Mouse (Mus musculus) thymus, adult 2 months (tissue): ENCODE results near the gene Abcc12. TPM values are rescaled to one million over a fixed set of nuclear protein-coding genes. Genes with fewer than 3 reads are reported as not detected.

Experiments used
- DNase-seq: peaks from one replicate; pipeline ENCODE4 v3.0.0; 2021
- H3K27ac ChIP-seq: fragments of 200-500 bp; 2 replicates; pipeline ENCODE4 v1.5.1; 2012; ENCODE audit warnings: low read length, control low read depth; ENCODE audit not compliant: control insufficient read depth, insufficient read depth
- H3K27me3 ChIP-seq: fragments of 200-500 bp; 2 replicates; pipeline ENCODE4 v1.6.1; 2012; ENCODE audit warnings: mild to moderate bottlenecking, low read length, moderate library complexity, mixed read lengths; ENCODE audit not compliant: control insufficient read depth, insufficient read depth
- H3K36me3 ChIP-seq: fragments of 200-500 bp; 2 replicates; pipeline ENCODE4 v1.6.1; 2012; ENCODE audit warnings: mild to moderate bottlenecking, low read length, moderate library complexity; ENCODE audit not compliant: control insufficient read depth, insufficient read depth
- H3K4me1 ChIP-seq: fragments of 200-500 bp; replicated peaks from 2 replicates; pipeline ENCODE4 v1.6.1; 2012; ENCODE audit warnings: low read length; ENCODE audit not compliant: control insufficient read depth, insufficient read depth
- H3K4me3 ChIP-seq: fragments of 200-500 bp; 2 replicates; pipeline ENCODE4 v1.5.1; 2012; ENCODE audit warnings: mild to moderate bottlenecking, low read length, control low read depth, moderate library complexity; ENCODE audit not compliant: control insufficient read depth, insufficient read depth
- CTCF ChIP-seq: fragments of 200-500 bp; IDR thresholded peaks from 2 replicates; pipeline ENCODE4 v1.5.1; 2012; ENCODE audit warnings: mild to moderate bottlenecking, control low read depth, low read length, moderate library complexity, borderline replicate concordance; ENCODE audit not compliant: control insufficient read depth, poor library complexity, insufficient read depth; ENCODE audit errors: extremely low read depth
- POLR2A ChIP-seq: fragments of 200-500 bp; IDR thresholded peaks from 2 replicates; pipeline ENCODE4 v1.6.1; 2012; ENCODE audit warnings: mild to moderate bottlenecking, low read length, control low read depth, moderate library complexity; ENCODE audit not compliant: control insufficient read depth, poor library complexity, insufficient read depth; ENCODE audit errors: extremely low read depth
- WGBS: fragments of 180-500 bp; shearing (Covaris S2); methylation state at CpG from one replicate; pipeline ENCODE4 v1.1.7; 2018; 5-methylcytosine and 5-hydroxymethylcytosine counted together
- polyA plus RNA-seq: library from polyadenylated mRNA; depleted of rRNA; stranded (reverse); fragments of >200 nt; gene quantifications from 2 replicates; pipeline ENCODE4 v1.2.3, GENCODE M21; 2012

Abcc12 gene
- polyA plus RNA-seq, 1 experiment: 0.13 TPM

DNA sequence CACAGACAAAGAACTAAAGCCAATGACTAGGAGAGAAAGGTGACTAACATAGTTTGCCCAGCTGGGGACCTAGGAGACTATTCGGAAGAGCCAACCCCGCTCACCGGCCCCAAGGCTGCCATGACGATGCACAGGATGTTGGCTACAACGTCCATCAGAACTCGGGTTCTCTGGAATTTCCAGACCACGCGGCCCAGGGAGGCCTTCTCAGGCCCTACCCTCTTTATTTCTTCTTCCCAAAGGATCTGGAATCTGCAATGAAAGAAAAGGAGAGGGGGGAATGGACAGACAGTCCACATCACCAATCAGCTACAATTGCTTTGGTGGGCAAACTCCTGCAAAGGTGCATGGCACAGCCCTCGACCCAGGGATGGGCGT is 19.8 kb downstream of the Abcc12 start:
- Histone ChIP-seq H3K27me3 (no peaks in the 10 kb centered on the region), H3K36me3 (no peaks in the 10 kb centered on the region), H3K4me3 (no peak overlapping the region), H3K4me1 (no peaks in the 10 kb centered on the region), H3K27ac (no peak overlapping the region)
- TF ChIP-seq CTCF: no peak
- TF ChIP-seq POLR2A: no peak
- 96% methylated on average over 10 of the region's 10 CpGs for WGBS
- DNase-seq: no peak

DNA sequence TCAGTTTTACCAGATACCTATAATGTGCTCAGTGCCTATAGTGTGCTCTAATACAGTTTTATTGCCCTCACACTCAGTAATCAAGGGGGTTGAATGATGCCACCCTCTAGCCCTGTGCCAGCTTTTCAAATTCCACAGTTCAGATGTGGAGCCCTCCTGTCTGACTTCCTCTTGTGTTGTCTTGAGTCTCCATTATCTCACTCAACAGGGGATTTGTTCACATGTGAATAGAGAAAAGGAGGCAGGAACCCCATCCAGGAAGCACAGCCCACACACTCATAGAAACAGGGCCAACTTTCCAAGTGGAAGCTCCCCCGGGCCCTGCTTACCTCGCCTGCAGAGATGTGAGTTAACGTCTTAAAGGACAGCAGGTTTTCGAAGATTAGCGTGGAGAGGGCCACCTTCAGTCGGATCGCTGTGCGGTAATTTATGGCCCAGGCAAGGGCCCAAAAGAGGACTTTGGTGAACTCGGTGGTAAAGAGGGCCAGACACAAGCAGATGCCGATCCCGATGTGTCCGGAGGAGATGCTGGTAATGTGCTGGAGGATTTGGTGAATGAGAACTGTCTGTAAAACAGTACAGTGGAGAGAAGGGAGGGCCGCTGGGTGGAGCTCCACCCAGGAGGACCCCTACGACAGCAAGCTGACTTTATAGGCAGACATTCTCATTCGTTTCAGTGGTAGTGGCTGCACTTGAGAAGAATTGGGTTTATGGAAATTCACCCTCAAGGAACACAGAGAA is 20.4 kb downstream of the Abcc12 start:
- DNase-seq: no peak
- no peak overlapping the region for H3K4me3 ChIP-seq
- no peak overlapping the region for H3K27ac ChIP-seq
- TF ChIP-seq POLR2A (no peak), CTCF (no peak)
- no peaks in the 10 kb centered on the region for H3K4me1 ChIP-seq
- no peaks in the 10 kb centered on the region for H3K36me3 ChIP-seq
- H3K27me3 ChIP-seq: no peaks in the 10 kb centered on the region
- WGBS: 94% methylated on average over 15 of the region's 15 CpGs

DNA sequence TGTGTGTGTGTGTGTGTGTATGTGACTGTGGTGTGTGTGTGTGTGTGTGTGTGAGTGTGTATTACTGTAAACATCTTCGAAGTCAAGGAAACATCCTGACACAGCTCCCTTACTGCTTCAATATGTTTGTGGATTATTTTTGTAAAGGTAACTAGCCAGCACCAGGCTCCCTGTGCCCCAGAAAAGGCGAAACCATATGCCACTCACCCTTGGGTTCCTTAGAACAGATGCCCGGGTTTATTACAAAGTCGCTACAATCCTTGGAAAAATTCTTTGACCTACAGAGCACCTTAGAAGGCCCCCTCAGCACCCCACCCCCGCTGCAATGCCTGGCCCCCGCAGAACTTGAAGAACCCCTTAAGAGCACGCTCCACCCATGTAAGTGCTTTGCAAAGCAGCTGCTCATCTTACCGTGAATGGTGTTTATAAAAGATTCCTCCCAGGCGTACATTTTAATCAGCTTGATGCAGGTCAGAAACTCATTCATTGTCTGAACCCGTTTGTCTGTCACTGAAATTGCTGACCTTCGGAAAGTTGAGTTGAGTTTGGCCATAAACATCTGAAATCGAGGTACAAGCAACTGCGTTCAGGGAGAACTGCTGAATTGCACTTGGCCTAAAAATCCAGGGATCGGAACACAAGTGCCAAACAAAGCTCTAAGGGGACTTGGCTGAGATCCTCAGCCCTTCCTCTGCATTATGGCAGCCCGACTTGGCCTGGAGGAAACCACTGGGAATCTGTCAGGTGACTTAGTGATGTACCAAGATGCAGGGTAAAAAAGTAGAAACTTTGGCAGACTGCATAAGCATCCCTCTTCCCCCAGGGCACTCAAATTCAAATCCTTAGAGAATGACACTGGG is 23.1 kb downstream of the Abcc12 start:
- DNase-seq: no peak
- Histone ChIP-seq H3K4me1 (no peaks in the 10 kb centered on the region), H3K27me3 (no peaks in the 10 kb centered on the region), H3K36me3 (no peaks in the 10 kb centered on the region), H3K27ac (no peak overlapping the region), H3K4me3 (no peak overlapping the region)
- no peak for TF ChIP-seq CTCF
- TF ChIP-seq POLR2A: no peak
- 89% methylated on average over 15 of the region's 15 CpGs for WGBS

DNA sequence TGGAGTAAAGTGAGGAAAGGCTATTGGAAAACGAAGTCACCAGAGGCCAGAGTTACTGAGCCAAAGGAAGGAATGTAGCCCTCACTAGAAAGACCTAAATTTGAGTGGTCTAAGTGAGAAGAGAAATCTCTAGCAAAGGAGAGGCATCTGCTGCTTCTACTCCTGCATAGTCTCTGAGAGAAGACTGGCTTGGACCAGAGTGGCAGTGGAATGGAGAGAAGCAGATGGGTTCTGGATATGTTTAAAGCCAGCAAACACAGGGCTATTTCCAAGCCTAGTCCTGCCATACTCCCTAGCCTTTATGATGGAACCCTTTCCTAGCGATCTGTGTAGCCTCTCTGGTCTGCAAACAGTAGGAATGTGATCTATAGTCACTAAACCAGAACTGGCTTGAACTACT is 24.9 kb downstream of the Abcc12 start:
- DNase-seq: no peak
- TF ChIP-seq POLR2A (no peak), CTCF (no peak)
- Histone ChIP-seq H3K4me3 (no peak overlapping the region), H3K36me3 (no peaks in the 10 kb centered on the region), H3K27me3 (no peaks in the 10 kb centered on the region), H3K27ac (no peak overlapping the region), H3K4me1 (no peaks in the 10 kb centered on the region)
- WGBS: 82% methylated on average over 2 of the region's 2 CpGs

DNA sequence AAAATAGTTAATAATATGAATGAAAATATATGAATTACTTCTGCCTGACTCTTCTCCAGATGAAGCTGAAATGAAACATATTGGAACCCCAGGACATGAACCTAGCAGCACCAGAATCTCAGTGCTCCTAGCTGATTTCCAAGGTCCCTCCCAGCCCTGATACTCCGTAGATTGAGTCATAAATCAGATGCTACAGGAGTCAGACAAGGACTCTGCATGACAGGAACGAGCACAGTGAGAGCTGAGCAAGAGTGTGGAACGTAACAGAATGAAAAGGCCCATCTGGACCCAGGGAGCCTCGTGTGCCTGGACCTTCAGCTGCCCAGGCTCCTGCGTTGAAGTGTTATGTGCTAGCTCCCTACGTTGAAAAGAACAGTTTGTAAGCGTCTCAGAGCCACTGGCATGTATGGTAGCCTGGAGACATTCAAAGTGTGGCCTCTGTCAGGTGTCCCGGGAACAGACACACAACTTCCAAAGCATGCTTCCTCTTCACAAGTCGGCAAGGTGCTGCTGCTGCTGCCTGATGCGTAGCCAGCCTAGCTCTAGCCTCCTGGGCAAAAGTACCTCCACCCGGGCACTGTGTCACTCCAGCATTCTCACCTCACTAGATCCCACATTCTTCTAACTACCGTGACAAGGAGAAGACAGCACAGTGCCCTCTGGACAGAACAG is 26.1 kb downstream of the Abcc12 start:
- H3K4me3 ChIP-seq: no peak overlapping the region
- H3K27ac ChIP-seq: no peak overlapping the region
- no peaks in the 10 kb centered on the region for H3K36me3 ChIP-seq
- 93% methylated on average over 12 of the region's 12 CpGs for WGBS
- H3K27me3 ChIP-seq: no peaks in the 10 kb centered on the region
- no peak for DNase-seq
- TF ChIP-seq CTCF: no peak
- TF ChIP-seq POLR2A: no peak
- no peaks in the 10 kb centered on the region for H3K4me1 ChIP-seq

DNA sequence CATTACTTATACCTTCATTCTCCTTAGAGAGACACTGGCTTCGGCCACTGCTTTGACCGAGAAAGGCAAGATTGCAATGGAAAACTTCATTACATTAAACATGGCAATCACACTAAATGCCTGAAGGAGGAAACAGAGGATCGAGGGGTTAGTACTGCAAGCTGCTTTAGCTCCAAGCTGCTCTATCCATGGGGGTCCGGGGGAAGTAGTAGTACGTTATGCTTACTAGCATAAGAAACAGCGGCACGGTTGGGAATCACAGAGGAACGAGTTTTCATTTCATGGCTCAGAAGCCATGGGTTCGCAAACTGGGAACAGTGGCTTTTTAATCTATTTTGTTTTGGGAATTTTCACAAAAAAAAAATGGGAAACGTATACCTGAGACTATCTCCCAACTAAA is 30.0 kb downstream of the Abcc12 start:
- WGBS: 94% methylated on average over 10 of the region's 10 CpGs
- Histone ChIP-seq H3K36me3 (no peaks in the 10 kb centered on the region), H3K27me3 (no peaks in the 10 kb centered on the region), H3K4me3 (no peak overlapping the region), H3K27ac (no peak overlapping the region), H3K4me1 (no peaks in the 10 kb centered on the region)
- no peak for DNase-seq
- TF ChIP-seq CTCF (no peak), POLR2A (no peak)

DNA sequence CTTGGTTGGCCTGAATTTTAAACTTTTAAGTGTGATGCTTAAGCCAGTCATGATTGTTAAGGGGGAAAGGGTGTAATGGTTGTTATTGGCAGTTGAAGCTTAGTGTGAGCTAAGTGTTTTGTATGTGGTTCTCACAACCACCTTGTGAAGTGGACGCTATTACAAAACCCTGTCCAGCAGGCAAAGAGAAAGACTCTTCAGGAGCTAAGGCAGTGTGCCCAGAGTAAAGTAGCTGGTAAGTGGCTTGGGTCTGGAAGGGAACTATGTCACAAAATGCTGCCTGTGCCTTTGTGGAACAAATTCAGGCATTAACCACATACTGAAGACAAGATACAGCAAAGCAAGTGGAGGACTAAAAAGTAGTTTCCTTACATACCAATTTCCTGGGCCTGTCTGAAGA is 34.5 kb downstream of the Abcc12 start:
- no peak overlapping the region for H3K4me3 ChIP-seq
- no peaks in the 10 kb centered on the region for H3K4me1 ChIP-seq
- WGBS: 95% methylated on average over 1 of the region's 1 CpGs
- no peaks in the 10 kb centered on the region for H3K36me3 ChIP-seq
- DNase-seq: no peak
- H3K27me3 ChIP-seq: no peaks in the 10 kb centered on the region
- no peak for TF ChIP-seq POLR2A
- no peak for TF ChIP-seq CTCF
- no peak overlapping the region for H3K27ac ChIP-seq
